Mouse (Mus musculus) bone marrow, adult 2 months (tissue): ENCODE data around the gene Kif20b. TPM values are rescaled to one million over a fixed set of nuclear protein-coding genes. Genes with fewer than 3 reads are reported as not detected.

Experiments used
- H3K27ac ChIP-seq: fragments of 200-500 bp; 2 replicates; pipeline ENCODE4 v1.5.1; 2012; ENCODE audit warnings: low read depth, mild to moderate bottlenecking, control low read depth, inconsistent platforms, low read length; ENCODE audit not compliant: control insufficient read depth, poor library complexity, insufficient read depth
- H3K4me1 ChIP-seq: fragments of 200-500 bp; 2 replicates; pipeline ENCODE4 v1.6.1; 2011; ENCODE audit warnings: low read length; ENCODE audit not compliant: control insufficient read depth, insufficient read depth
- H3K4me3 ChIP-seq: fragments of 200-500 bp; replicated peaks from 2 replicates; pipeline ENCODE3; 2011; ENCODE audit warnings: mild to moderate bottlenecking, low read depth, low read length, control low read depth; ENCODE audit not compliant: control insufficient read depth
- CTCF ChIP-seq: fragments of 200-500 bp; IDR thresholded peaks from 2 replicates; pipeline ENCODE4 v1.5.1; 2011; ENCODE audit warnings: low read length, control low read depth; ENCODE audit not compliant: control insufficient read depth, insufficient read depth
- POLR2A ChIP-seq: fragments of 200-500 bp; IDR thresholded peaks from 2 replicates; pipeline ENCODE4 v1.6.1; 2011; ENCODE audit warnings: low read depth, mild to moderate bottlenecking, control low read depth, low read length, borderline replicate concordance; ENCODE audit not compliant: control insufficient read depth
- WGBS: fragments of 180-500 bp; shearing (Covaris S2); methylation state at CpG from one replicate; pipeline ENCODE4 v1.1.7; 2018; 5-methylcytosine and 5-hydroxymethylcytosine counted together
- polyA plus RNA-seq: library from polyadenylated mRNA; stranded (reverse); fragments of >200 nt; gene quantifications from 2 replicates; pipeline ENCODE4 v1.2.4, GENCODE M21; 2011; ENCODE audit warnings: low replicate concordance; ENCODE audit not compliant: missing spikeins, insufficient read depth, insufficient read length

The Kif20b gene
- polyA plus RNA-seq, 1 experiment = 27.4 TPM

DNA sequence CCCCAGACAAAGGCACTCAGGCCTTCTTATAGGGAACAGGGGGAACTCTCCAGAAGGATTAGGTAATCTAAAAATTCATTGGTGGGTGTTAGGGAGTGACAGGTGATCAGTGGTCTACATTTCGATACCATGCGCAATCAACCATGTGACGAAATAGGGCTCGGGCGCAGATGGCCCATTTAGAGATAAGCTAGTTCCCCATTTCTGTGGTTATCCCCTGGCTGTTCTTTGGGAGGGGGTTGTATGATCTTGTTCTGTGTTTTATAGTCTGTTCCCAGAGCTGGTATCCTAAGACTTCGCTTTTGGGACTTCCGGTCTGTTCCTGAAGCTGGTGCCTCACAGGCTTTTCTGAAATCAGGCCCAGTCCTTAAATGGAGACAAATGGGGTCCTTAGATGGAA is 16.7 kb upstream of the Kif20b start:
- 7% methylated on average over 7 of the region's 7 CpGs for WGBS
- no peak for TF ChIP-seq POLR2A
- TF ChIP-seq CTCF = no peak
- Histone ChIP-seq H3K4me1 (peaks cover 2% of the 10 kb centered on the region; the same call in 1 of the 2 replicates), H3K27ac (no peak overlapping the region), H3K4me3 (no peak overlapping the region)

DNA sequence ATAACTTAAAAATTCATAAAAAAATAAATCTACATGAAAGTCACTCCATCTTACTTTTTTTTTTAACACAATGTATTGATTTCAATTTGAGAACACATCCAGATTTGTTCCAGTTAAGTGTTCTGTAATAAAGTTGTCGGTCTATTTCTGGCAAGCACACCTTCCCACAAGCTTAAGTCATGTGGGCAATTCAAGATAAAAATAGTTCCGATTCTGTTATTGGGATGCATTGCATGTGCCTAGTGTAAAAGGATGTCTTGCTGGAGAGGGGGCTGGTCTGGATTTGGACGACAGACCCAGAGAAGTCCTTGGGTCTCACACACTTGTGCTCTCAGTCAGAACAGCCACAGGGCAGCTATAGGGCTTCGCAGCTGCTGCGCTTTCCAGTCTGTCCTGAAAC is 15.4 kb upstream of the Kif20b start:
- TF ChIP-seq CTCF (no peak), POLR2A (no peak)
- H3K27ac ChIP-seq = no peak overlapping the region
- H3K4me1 ChIP-seq = peaks cover 2% of the 10 kb centered on the region; the same call in 1 of the 2 replicates
- no peak overlapping the region for H3K4me3 ChIP-seq
- 38% methylated on average over 5 of the region's 5 CpGs for WGBS

DNA sequence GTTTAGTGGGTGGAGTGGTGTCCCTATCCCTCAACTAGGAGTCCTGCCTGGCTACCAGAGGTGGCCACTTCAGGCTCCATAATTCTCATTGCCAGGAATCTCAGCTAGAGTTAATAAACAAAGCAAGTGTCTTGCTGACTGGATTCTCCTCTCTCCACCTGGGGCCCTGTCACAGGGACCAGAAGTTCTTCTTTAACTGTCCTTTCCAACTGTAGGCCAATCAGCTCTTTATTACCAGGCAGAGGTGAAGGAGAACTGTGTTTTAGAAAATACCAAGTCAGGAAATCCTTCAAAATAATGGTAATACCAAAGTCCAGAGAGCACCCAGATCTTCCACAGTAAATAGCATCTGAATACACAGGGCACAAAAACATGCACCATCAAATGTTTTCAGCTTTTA is 9.8 kb upstream of the Kif20b start:
- H3K27ac ChIP-seq = no peak overlapping the region
- no peaks in the 10 kb centered on the region; the same call in 1 of the 2 replicates for H3K4me1 ChIP-seq
- H3K4me3 ChIP-seq = no peak overlapping the region
- TF ChIP-seq CTCF (no peak), POLR2A (no peak)

DNA sequence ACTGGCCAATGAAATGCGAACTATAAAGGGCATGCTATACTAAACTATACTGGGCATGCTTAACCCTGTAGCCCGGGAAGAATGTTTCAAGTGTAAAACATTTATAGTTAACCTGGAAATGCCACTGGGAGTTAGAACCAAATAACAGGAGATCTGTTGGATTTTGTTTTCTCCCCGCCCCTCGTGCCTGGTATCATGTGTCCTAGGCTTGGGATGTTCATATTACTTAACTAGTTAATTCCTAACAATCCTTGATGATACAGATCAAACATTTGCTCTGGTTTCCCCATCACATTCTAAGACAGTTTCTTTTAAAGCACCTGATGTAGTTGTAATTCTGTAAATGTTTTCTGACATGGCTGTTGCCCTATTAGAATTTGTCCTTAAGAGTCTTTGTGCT is 2.1 kb upstream of the Kif20b start:
- Histone ChIP-seq H3K4me1 (no peaks in the 10 kb centered on the region), H3K27ac (no peak overlapping the region), H3K4me3 (no peak overlapping the region)
- TF ChIP-seq CTCF (no peak), POLR2A (no peak)
- WGBS = 86% methylated on average over 4 of the region's 4 CpGs

DNA sequence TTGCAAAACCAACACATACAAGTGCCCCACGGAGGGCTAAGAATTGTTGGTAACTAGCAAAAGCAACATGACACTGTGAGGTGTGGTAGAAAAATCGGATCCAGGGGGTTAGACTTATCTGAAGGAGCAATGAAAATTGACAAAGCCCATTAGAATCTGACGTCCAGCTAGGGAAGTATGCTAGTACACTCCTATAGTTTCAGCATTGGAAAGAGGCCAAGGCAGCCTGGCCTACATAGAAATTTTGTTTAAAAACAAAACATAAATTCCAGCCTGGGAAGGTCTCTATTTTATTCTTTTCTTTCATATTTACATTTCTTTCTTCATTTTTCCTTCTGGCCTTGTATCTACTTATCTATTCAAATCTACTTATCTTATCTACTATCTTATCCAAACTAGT is 1.6 kb upstream of the Kif20b start:
- TF ChIP-seq CTCF (no peak), POLR2A (no peak)
- Histone ChIP-seq H3K4me1 (no peaks in the 10 kb centered on the region), H3K4me3 (no peak overlapping the region), H3K27ac (no peak overlapping the region)
- 61% methylated on average over 3 of the region's 3 CpGs for WGBS

DNA sequence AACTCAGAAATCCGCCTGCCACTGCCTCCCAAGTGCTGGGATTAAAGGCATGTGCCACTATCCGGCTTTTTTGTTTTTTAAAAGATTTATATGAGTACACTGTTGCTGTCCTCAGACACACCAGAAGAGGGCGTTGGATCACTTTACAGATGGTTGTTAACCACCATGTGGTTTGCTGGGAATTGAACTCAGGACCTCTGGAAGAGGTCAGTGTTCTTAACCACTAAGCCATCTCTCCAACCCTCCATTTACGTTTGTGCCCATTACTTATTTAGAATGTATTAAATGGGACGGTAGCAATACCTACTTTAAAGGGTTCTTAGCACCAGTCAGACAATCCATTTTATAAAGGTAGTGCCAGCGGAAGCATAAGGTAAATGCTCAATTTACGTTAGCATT is 909 bp upstream of the Kif20b start:
- Histone ChIP-seq H3K4me1 (no peaks in the 10 kb centered on the region), H3K4me3 (peak overlapping the region; percentile 92), H3K27ac (no peak overlapping the region)
- TF ChIP-seq CTCF (no peak), POLR2A (no peak)
- WGBS = 12% methylated on average over 7 of the region's 7 CpGs

DNA sequence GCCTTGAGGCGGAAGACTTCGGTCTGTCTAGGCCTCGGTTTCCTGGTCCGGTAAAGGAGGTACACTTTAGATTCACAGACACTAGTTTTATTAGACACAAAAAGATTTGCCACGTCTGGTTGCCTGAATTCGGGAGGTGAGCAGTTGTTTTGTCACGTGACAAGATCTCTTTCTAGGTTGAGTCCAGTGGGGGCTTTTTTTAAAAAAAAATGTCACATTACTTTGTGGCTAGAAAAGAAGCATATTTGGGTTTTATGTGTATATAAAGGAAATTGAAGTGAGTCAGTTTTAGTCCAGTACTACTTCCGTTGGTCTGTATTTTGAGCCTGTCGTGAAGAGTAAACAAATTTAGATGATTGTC is 422 bp downstream of the Kif20b start:
- H3K4me3 ChIP-seq = peak overlapping the region; percentile 92
- WGBS = under 1% methylated on average over 9 of the region's 9 CpGs
- peak overlapping the region; percentile 55 for H3K27ac ChIP-seq
- TF ChIP-seq CTCF (no peak), POLR2A (no peak)
- H3K4me1 ChIP-seq = no peaks in the 10 kb centered on the region

DNA sequence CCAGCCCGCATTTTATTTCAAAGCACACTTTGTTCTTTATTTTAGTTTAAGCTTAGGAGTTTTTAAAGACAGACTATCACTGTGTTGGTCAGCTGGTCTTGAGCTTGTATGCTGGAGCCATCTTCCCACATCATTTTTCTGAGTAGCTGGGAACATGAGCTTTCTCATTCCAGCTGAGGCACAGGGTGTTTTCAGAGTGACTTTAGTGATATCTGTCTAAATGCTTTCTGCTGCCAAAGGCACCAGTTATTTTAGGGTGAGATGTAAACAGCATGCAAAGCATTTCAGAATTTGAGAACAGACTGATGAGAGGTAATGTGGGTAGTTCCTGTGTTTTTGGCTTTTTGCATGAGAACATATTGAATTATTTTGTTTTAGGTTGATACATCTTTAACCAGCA is 25.0 kb downstream of the Kif20b start:
- no peaks in the 10 kb centered on the region for H3K4me1 ChIP-seq
- H3K4me3 ChIP-seq = no peak overlapping the region
- no peak overlapping the region for H3K27ac ChIP-seq
- no peak for TF ChIP-seq POLR2A
- no peak for TF ChIP-seq CTCF
- WGBS = 97% methylated on average over 1 of the region's 1 CpGs

DNA sequence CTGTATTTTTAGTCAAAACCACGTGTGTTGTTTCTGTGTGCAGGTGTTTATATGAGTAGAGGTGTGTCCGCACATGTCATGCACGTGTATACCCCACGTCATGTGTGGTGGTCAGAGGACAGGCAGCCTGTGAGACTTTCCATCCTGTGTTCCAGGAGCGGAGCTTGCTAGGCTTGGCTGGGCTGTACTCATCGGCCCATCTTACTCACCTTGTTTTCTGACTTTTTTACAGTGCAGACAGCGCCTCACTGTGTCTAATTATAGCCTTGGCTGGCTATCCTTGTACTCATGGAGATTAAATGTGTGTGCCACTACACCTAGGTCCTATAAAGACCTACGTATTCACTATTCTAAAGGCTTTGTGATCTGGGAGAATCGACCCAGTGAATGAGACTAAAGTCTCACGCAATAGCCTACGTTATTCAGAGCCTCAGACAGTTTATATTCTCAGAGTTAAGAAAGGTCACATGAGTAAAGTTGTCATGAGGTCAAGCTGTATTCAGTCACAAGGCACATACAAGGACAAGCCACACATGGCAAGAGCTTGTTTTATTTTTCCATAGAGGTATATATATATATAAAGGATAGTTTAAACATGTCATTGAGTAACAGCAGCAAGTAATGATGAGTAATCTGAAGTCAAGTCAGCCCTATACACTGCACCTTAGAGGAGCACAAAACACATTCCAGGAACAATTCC is 31.8 kb downstream of the Kif20b start:
- Histone ChIP-seq H3K27ac (no peak overlapping the region), H3K4me1 (no peaks in the 10 kb centered on the region), H3K4me3 (no peak overlapping the region)
- TF ChIP-seq POLR2A = no peak
- no peak for TF ChIP-seq CTCF
- WGBS = 96% methylated on average over 11 of the region's 11 CpGs
